In genomic region chr7:3280654-3281153, GRCm38 (mm10) we compare ENCODE assay signal across 13 mouse cellular contexts. TPM values are rescaled to one million over a fixed set of nuclear protein-coding genes. Genes with fewer than 3 reads are reported as not detected.
DNase-seq lines count a peak whose midpoint lies in the region; ATAC-seq lines count a peak whose summit lies in the region.
"Had no signal": no experiment of that assay in that cellular context is flagged by ENCODE, and none has a peak within 500 bp of the region (broad histone marks: within the 10 kb centered on the region; RNA-seq: fewer than 3 reads in every experiment).

No protein-coding gene starts in this region.

- H3K4me1 ChIP-seq in intestine, embryonic 16.5 days (ENCODE audit: control insufficient read depth, insufficient read depth, low read length) = no peaks in the 10 kb centered on the region
- H3K4me1 ChIP-seq in intestine, embryonic 15.5 days (replicated peaks) = no peaks in the 10 kb centered on the region
- H3K4me1 ChIP-seq in heart, embryonic 14.5 days (ENCODE audit: control insufficient read depth in 2 of 2, insufficient read depth in 2 of 2, low read length in 2 of 2) = peaks cover 12 to 14% of the 10 kb centered on the region in 2 experiments

- H3K36me3 ChIP-seq in intestine, embryonic 16.5 days (ENCODE audit: control insufficient read depth, insufficient read depth, low read length) = no peaks in the 10 kb centered on the region
- H3K36me3 ChIP-seq in intestine, embryonic 15.5 days = no peaks in the 10 kb centered on the region
- H3K36me3 ChIP-seq in heart, embryonic 14.5 days (ENCODE audit: control insufficient read depth, insufficient read depth, low read length) = no peaks in the 10 kb centered on the region

- WGBS in intestine, embryonic 16.5 days = 42% methylated on average over 8 of the region's 8 CpGs
- 41% methylated on average over 8 of the region's 8 CpGs for WGBS in intestine, embryonic 15.5 days
- WGBS in heart, embryonic 14.5 days = 9% methylated on average over 8 of the region's 8 CpGs

- DNase-seq in right cerebral cortex, adult 18-20 months = peak; percentile 68
- DNase-seq in right cerebral cortex, postnatal 4 days = no peak
- DNase-seq in natural killer cell, adult 2 months (ENCODE audit: low spot score in 2 of 2) = no peak
- DNase-seq in embryo, embryonic 11 days = no peak
- DNase-seq: adrenal gland, postnatal 36 days; cerebellum, adult 9-10 months; gastrocnemius, postnatal 25 days; kidney, adult 18-20 months had no signal

- H3K9ac ChIP-seq in intestine, embryonic 16.5 days (ENCODE audit: low read depth, low read length) = no peak overlapping the region
- no peak overlapping the region for H3K9ac ChIP-seq in intestine, embryonic 15.5 days
- H3K9ac ChIP-seq in heart, embryonic 14.5 days (ENCODE audit: low read length) = peak overlapping the region; percentile 5; the same call in 1 of the 2 replicates

- H3K4me3 ChIP-seq in intestine, embryonic 16.5 days (ENCODE audit: low read length) = no peak overlapping the region
- no peak overlapping the region for H3K4me3 ChIP-seq in intestine, embryonic 15.5 days (replicated peaks)
- no peak overlapping the region for H3K4me3 ChIP-seq in heart, embryonic 14.5 days (ENCODE audit: control insufficient read depth in 1 of 2, insufficient read depth in 1 of 2, low read depth in 1 of 2, low read length in 2 of 2)

- H3K27ac ChIP-seq in intestine, embryonic 16.5 days (ENCODE audit: low read length) = no peak overlapping the region
- H3K27ac ChIP-seq in intestine, embryonic 15.5 days = no peak overlapping the region
- H3K27ac ChIP-seq in heart, embryonic 14.5 days (replicated peaks in 1 of 2; ENCODE audit: control insufficient read depth in 1 of 2, insufficient read depth in 1 of 2, low read depth in 2 of 2, low read length in 2 of 2) = peak overlapping the region; percentile 78 to 79
- H3K27ac ChIP-seq: macrophage had no signal

- H3K27me3 ChIP-seq in intestine, embryonic 16.5 days (replicated peaks; ENCODE audit: control insufficient read depth, insufficient read depth, low read length) = no peaks in the 10 kb centered on the region
- H3K27me3 ChIP-seq in intestine, embryonic 15.5 days (replicated peaks) = no peaks in the 10 kb centered on the region
- H3K27me3 ChIP-seq in heart, embryonic 14.5 days (ENCODE audit: control insufficient read depth, insufficient read depth, low read length) = no peaks in the 10 kb centered on the region

- H3K4me2 ChIP-seq in intestine, embryonic 16.5 days (ENCODE audit: low read depth, low read length) = no peak overlapping the region
- H3K4me2 ChIP-seq in intestine, embryonic 15.5 days (replicated peaks) = no peak overlapping the region
- peak overlapping the region; percentile 42 for H3K4me2 ChIP-seq in heart, embryonic 14.5 days (ENCODE audit: low read length)

- no peaks in the 10 kb centered on the region for H3K9me3 ChIP-seq in intestine, embryonic 16.5 days (ENCODE audit: control insufficient read depth, low read length)
- no peaks in the 10 kb centered on the region for H3K9me3 ChIP-seq in intestine, embryonic 15.5 days
- H3K9me3 ChIP-seq in heart, embryonic 14.5 days (ENCODE audit: control insufficient read depth, low read length) = no peaks in the 10 kb centered on the region

- peak; percentile 17; the same call in 1 of the 2 replicates for ATAC-seq in intestine, embryonic 16.5 days
- no peak for ATAC-seq in intestine, embryonic 15.5 days
- peak; percentile 51; the same call in 1 of the 2 replicates for ATAC-seq in heart, embryonic 14.5 days (ENCODE audit: insufficient number of reproducible peaks, insufficient read depth, low FRiP score, low read depth)
- ATAC-seq: CD4-positive, CD25-positive, alpha-beta regulatory T cell, adult 4 months had no signal

RNA-seq across cellular contexts. Expression of gene Myadm, which starts 8.2 kb away (rescaled TPM):
- polyA plus RNA-seq in intestine, embryonic 16.5 days (2015; fragmentation: Nextera tagmentation; extraction: Ambion mirVana) = 141 and 148 TPM in 2 replicates
- polyA plus RNA-seq in intestine, embryonic 15.5 days (2015; fragmentation: Nextera tagmentation; extraction: Ambion mirVana) = 131 and 135 TPM in 2 replicates
- 220 and 248 TPM in 2 replicates for polyA plus RNA-seq in heart, embryonic 14.5 days (2014; fragmentation: Nextera tagmentation; extraction: Ambion mirVana)

RNA-seq across cellular contexts. Expression of gene Prkcg, which starts 8.3 kb away (rescaled TPM):
- polyA plus RNA-seq in intestine, embryonic 16.5 days (2015; fragmentation: Nextera tagmentation; extraction: Ambion mirVana) = 0.16 and 0.28 TPM in 2 replicates
- polyA plus RNA-seq in intestine, embryonic 15.5 days (2015; fragmentation: Nextera tagmentation; extraction: Ambion mirVana) = 0.27 and 0.45 TPM in 2 replicates
- 0.28 and 0.59 TPM in 2 replicates for polyA plus RNA-seq in heart, embryonic 14.5 days (2014; fragmentation: Nextera tagmentation; extraction: Ambion mirVana)
- polyA plus RNA-seq: CD4-positive, CD25-positive, alpha-beta regulatory T cell, adult 4 months had no signal

RNA-seq across cellular contexts. Expression of gene Nlrp12, which starts 31.2 kb away (rescaled TPM):
- 0.01 TPM in 1 of 2 replicates, not detected in the other for polyA plus RNA-seq in intestine, embryonic 16.5 days (2015; fragmentation: Nextera tagmentation; extraction: Ambion mirVana)
- not detected in 2 replicates for polyA plus RNA-seq in intestine, embryonic 15.5 days (2015; fragmentation: Nextera tagmentation; extraction: Ambion mirVana)
- polyA plus RNA-seq in heart, embryonic 14.5 days (2014; fragmentation: Nextera tagmentation; extraction: Ambion mirVana) = 0.04 TPM in 1 of 2 replicates, not detected in the other
- polyA plus RNA-seq: CD4-positive, CD25-positive, alpha-beta regulatory T cell, adult 4 months had no signal

RNA-seq across cellular contexts. Expression of gene Cacng7, which starts 52.1 kb away (rescaled TPM):
- polyA plus RNA-seq in intestine, embryonic 16.5 days (2015; fragmentation: Nextera tagmentation; extraction: Ambion mirVana) = 0.53 and 1.1 TPM in 2 replicates
- 1.2 and 1.8 TPM in 2 replicates for polyA plus RNA-seq in intestine, embryonic 15.5 days (2015; fragmentation: Nextera tagmentation; extraction: Ambion mirVana)
- polyA plus RNA-seq in heart, embryonic 14.5 days (2014; fragmentation: Nextera tagmentation; extraction: Ambion mirVana) = 0.39 and 0.88 TPM in 2 replicates
- polyA plus RNA-seq: CD4-positive, CD25-positive, alpha-beta regulatory T cell, adult 4 months; macrophage had no signal

Comparison
In these comparisons a context has a peak if more than half of its experiments do, and no peak if none do; other contexts are left out.
1. H3K27ac ChIP-seq: peak in heart, embryonic 14.5 days (2 of 2); none in intestine, embryonic 16.5 days (single experiment) and intestine, embryonic 15.5 days (single experiment).